Mouse (Mus musculus): ENCODE measurements at regions not wholly inside any gene's neighbourhood (a gene's known extent, or its start where the extent isn't known, plus 50 kb on each side); places are given as distances from the start of the nearest gene placed in this dataset.

DNA sequence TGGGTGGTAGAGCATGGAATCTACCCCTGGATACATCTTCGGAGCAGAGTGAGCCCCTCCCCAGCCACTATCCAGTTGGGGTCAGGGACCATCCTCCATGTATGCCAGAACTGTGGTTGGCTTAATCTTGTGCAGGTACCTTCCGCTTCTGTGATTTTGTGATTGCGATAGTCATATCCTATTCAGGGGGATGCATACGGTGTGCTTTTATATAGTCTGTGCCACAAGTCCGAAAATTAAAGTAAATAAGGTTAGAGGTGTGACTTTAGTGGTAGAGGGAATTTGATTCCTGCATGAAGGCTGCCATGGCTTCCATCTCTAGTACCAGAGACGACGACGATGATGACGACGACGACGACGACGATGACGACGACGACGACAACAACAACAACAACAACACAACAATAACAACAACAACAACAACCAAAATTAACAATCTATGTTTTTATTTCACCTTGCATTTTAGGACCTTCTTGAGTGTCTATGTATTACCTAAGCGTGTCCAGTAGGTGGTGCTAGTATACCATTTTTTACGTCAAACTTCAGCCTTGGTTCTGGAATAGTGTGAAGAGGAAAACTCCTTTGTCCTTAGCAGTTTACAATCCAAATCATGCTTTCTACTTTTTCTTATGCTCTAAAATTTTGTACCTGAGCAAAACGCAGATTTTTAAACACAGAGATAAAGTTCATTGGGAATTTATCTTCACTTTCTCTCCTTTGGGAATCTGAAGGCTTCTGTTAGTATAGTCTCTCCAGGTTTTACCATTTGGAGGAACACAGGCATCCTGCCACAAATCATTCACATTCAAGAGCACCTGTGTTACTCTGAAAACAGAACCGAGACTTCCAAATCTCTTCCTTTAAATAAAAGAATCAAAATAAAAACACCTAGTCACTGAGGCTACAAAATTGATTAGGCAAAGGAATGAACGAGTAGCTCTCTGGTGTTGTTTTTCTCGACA is 224.5 kb downstream of the Ankrd16 start:
- Histone ChIP-seq H3K4me3 (no peak overlapping the region), H3K79me2 (ENCODE audit: control insufficient read depth, insufficient read depth) (no peaks in the 10 kb centered on the region), H3K4me2 (ENCODE audit: low read depth) (no peak overlapping the region), H3K27me3 (ENCODE audit: control insufficient read depth, insufficient read depth, insufficient read length) (peaks cover 6% of the 10 kb centered on the region), H3K36me3 (ENCODE audit: control insufficient read depth, insufficient read depth) (no peaks in the 10 kb centered on the region), H3ac (ENCODE audit: control insufficient read depth, insufficient read length) (no peak overlapping the region)
- TF ChIP-seq POLR2AphosphoS2 (IDR thresholded peaks at IDR 0.05; ENCODE audit: insufficient read length, low read depth) (no peak), REST (IDR thresholded peaks at IDR 0.05; ENCODE audit: insufficient read depth, insufficient read length) (no peak), USF1 (IDR thresholded peaks at IDR 0.05; ENCODE audit: low read depth) (no peak), SRF (IDR thresholded peaks at IDR 0.05; ENCODE audit: control insufficient read depth, insufficient read length, low read depth) (no peak), MAX (IDR thresholded peaks at IDR 0.05; ENCODE audit: low read depth) (no peak), TCF12 (IDR thresholded peaks at IDR 0.05; ENCODE audit: insufficient read depth, poor library complexity, severe bottlenecking) (no peak), E2F4 (IDR thresholded peaks at IDR 0.05; ENCODE audit: insufficient read depth) (no peak), POLR2A (IDR thresholded peaks at IDR 0.05; ENCODE audit: insufficient read length, low read depth) (no peak), MYOD1 (IDR thresholded peaks at IDR 0.05; ENCODE audit: control insufficient read depth in 1 of 3, insufficient read length in 2 of 3, low read depth in 2 of 3) (no peak), TCF3 (IDR thresholded peaks at IDR 0.05; ENCODE audit: insufficient read length, low read depth) (no peak), CEBPB (IDR thresholded peaks at IDR 0.05; ENCODE audit: insufficient read depth, poor library complexity, severe bottlenecking) (no peak), MYOG (IDR thresholded peaks at IDR 0.05; ENCODE audit: control insufficient read depth in 1 of 3, insufficient read depth in 1 of 3, insufficient read length in 2 of 3, low read depth in 2 of 3) (no peak)

DNA sequence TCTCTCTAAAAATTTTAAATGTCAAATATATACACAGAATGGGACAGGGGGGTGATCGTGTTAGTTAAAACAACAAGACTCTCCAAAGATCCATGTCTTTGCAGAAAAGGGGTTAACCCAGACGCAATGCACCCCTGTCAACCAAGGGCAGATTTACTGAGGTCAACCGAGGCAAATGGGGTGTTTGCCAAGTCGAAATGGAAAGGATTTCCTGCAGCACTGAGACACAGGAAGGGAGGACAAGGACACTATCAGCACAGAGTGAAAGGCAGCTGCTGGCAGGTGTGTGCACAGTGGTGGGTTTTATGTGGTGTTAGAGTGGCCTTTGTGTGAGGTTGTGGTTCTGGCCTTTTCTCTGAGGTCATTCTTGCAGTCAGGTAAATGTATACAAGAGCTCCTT is 226.7 kb downstream of the Ankrd16 start:
- Histone ChIP-seq H3K4me3 (no peak overlapping the region), H3ac (ENCODE audit: control insufficient read depth, insufficient read length) (no peak overlapping the region), H3K79me2 (ENCODE audit: control insufficient read depth, insufficient read depth) (no peaks in the 10 kb centered on the region), H3K36me3 (ENCODE audit: control insufficient read depth, insufficient read depth) (no peaks in the 10 kb centered on the region), H3K27me3 (ENCODE audit: control insufficient read depth, insufficient read depth, insufficient read length) (peaks cover 6% of the 10 kb centered on the region), H3K4me2 (ENCODE audit: low read depth) (no peak overlapping the region)
- TF ChIP-seq MYOD1 (IDR thresholded peaks at IDR 0.05; ENCODE audit: control insufficient read depth in 1 of 3, insufficient read length in 2 of 3, low read depth in 2 of 3) (no peak), MYOG (IDR thresholded peaks at IDR 0.05; ENCODE audit: control insufficient read depth in 1 of 3, insufficient read depth in 1 of 3, insufficient read length in 2 of 3, low read depth in 2 of 3) (no peak), SRF (IDR thresholded peaks at IDR 0.05; ENCODE audit: control insufficient read depth, insufficient read length, low read depth) (no peak), E2F4 (IDR thresholded peaks at IDR 0.05; ENCODE audit: insufficient read depth) (no peak), TCF3 (IDR thresholded peaks at IDR 0.05; ENCODE audit: insufficient read length, low read depth) (no peak), MAX (IDR thresholded peaks at IDR 0.05; ENCODE audit: low read depth) (no peak), POLR2AphosphoS2 (IDR thresholded peaks at IDR 0.05; ENCODE audit: insufficient read length, low read depth) (no peak), REST (IDR thresholded peaks at IDR 0.05; ENCODE audit: insufficient read depth, insufficient read length) (no peak), CEBPB (IDR thresholded peaks at IDR 0.05; ENCODE audit: insufficient read depth, poor library complexity, severe bottlenecking) (no peak)

DNA sequence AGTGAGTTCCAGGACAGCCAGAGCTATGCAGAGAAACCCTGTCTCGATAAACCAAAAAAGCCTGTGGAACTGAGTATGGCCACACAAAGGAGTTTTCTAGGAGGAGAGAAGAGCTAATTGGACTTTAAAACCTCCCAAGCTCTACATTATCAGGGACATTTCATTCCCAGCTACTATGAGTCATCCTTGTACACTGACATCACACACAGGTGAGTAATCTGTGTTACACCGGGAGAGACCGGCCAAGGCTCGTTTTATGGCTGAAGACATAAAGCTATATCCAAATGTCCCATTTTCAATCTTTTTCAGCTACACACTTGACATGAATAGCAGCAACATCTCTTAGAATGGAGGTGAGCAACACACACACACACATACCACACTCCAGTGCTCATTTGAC is 229.5 kb downstream of the Ankrd16 start:
- no peak overlapping the region for H3K4me2 ChIP-seq (ENCODE audit: low read depth)
- H3K4me3 ChIP-seq = no peak overlapping the region
- H3ac ChIP-seq (ENCODE audit: control insufficient read depth, insufficient read length) = no peak overlapping the region
- H3K36me3 ChIP-seq (ENCODE audit: control insufficient read depth, insufficient read depth) = no peaks in the 10 kb centered on the region
- no peak for TF ChIP-seq POLR2A (IDR thresholded peaks at IDR 0.05; ENCODE audit: insufficient read length, low read depth)
- no peak for TF ChIP-seq MAX (IDR thresholded peaks at IDR 0.05; ENCODE audit: low read depth)
- TF ChIP-seq REST (IDR thresholded peaks at IDR 0.05; ENCODE audit: insufficient read depth, insufficient read length) = no peak
- H3K79me2 ChIP-seq (ENCODE audit: control insufficient read depth, insufficient read depth) = no peaks in the 10 kb centered on the region
- peaks cover 6% of the 10 kb centered on the region for H3K27me3 ChIP-seq (ENCODE audit: control insufficient read depth, insufficient read depth, insufficient read length)

DNA sequence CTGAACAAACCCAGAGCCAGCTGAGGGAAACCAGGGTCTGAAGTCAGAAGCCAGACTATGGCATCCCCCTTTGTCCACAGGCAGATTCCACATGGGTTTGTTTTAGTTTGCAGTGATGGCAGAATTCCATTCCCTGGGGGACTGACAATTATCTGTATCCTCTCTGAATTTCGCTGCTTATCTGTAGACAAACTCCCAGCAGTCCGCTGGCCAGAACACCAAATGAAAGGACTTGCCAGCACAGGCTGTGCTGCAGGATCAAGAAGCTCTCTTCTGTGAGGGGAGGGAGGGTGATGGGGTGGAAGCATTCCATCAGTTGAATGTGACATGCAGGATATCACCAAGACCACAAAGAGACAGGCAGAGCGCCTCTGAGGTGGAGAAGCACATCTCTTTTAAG is 233.8 kb downstream of the Ankrd16 start:
- TF ChIP-seq SRF (IDR thresholded peaks at IDR 0.05; ENCODE audit: control insufficient read depth, insufficient read length, low read depth) = no peak
- TF ChIP-seq REST (IDR thresholded peaks at IDR 0.05; ENCODE audit: insufficient read depth, insufficient read length) = no peak
- TF ChIP-seq MYOD1 (IDR thresholded peaks at IDR 0.05; ENCODE audit: control insufficient read depth in 1 of 3, insufficient read length in 2 of 3, low read depth in 2 of 3) = no peak
- TF ChIP-seq TCF3 (IDR thresholded peaks at IDR 0.05; ENCODE audit: insufficient read length, low read depth) = no peak
- no peak for TF ChIP-seq TCF12 (IDR thresholded peaks at IDR 0.05; ENCODE audit: insufficient read depth, poor library complexity, severe bottlenecking)
- Histone ChIP-seq H3K4me3 (no peak overlapping the region), H3K4me2 (ENCODE audit: low read depth) (no peak overlapping the region), H3K36me3 (ENCODE audit: control insufficient read depth, insufficient read depth) (no peaks in the 10 kb centered on the region), H3ac (ENCODE audit: control insufficient read depth, insufficient read length) (no peak overlapping the region), H3K79me2 (ENCODE audit: control insufficient read depth, insufficient read depth) (no peaks in the 10 kb centered on the region), H3K27me3 (ENCODE audit: control insufficient read depth, insufficient read depth, insufficient read length) (no peaks in the 10 kb centered on the region)

DNA sequence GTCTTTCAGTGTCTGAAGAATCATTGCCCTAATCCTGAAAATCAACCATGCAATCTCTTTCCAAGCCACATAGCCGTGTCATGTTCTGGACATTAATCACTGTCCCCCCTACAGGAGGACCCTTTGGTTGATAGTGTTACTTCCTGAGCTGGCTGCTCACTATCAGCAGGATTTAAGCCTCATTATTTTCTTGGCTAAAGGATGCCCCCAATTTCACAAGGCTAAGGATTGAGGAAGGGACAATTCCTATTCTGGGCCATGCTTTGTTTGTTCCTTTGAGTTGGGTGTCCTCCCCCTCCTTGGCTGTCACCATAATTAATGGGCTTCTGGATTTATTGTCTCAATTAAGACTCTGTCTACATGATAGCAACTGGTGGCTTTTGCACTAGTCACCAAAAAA is 241.9 kb downstream of the Ankrd16 start:
- no peak overlapping the region for H3ac ChIP-seq (ENCODE audit: control insufficient read depth, insufficient read length)
- H3K79me2 ChIP-seq (ENCODE audit: control insufficient read depth, insufficient read depth) = no peaks in the 10 kb centered on the region
- H3K36me3 ChIP-seq (ENCODE audit: control insufficient read depth, insufficient read depth) = no peaks in the 10 kb centered on the region
- TF ChIP-seq TCF12 (IDR thresholded peaks at IDR 0.05; ENCODE audit: insufficient read depth, poor library complexity, severe bottlenecking) (no peak), REST (IDR thresholded peaks at IDR 0.05; ENCODE audit: insufficient read depth, insufficient read length) (no peak), MAX (IDR thresholded peaks at IDR 0.05; ENCODE audit: low read depth) (no peak), SRF (IDR thresholded peaks at IDR 0.05; ENCODE audit: control insufficient read depth, insufficient read length, low read depth) (no peak), POLR2A (IDR thresholded peaks at IDR 0.05; ENCODE audit: insufficient read length, low read depth) (no peak), E2F4 (IDR thresholded peaks at IDR 0.05; ENCODE audit: insufficient read depth) (no peak), MYOG (IDR thresholded peaks at IDR 0.05; ENCODE audit: control insufficient read depth in 1 of 3, insufficient read depth in 1 of 3, insufficient read length in 2 of 3, low read depth in 2 of 3) (no peak), TCF3 (IDR thresholded peaks at IDR 0.05; ENCODE audit: insufficient read length, low read depth) (no peak), USF1 (IDR thresholded peaks at IDR 0.05; ENCODE audit: low read depth) (no peak), CEBPB (IDR thresholded peaks at IDR 0.05; ENCODE audit: insufficient read depth, poor library complexity, severe bottlenecking) (no peak)
- H3K27me3 ChIP-seq (ENCODE audit: control insufficient read depth, insufficient read depth, insufficient read length) = no peaks in the 10 kb centered on the region
- no peak overlapping the region for H3K4me3 ChIP-seq
- no peak overlapping the region for H3K4me2 ChIP-seq (ENCODE audit: low read depth)
